Mouse (Mus musculus) C2C12 (cell line): ENCODE results near the gene Ntf5. TPM values are rescaled to one million over a fixed set of nuclear protein-coding genes. Genes with fewer than 3 reads are reported as not detected.
"Not testable (repeated sequence)": the region's sequence is repeated elsewhere in the genome, so short reads cannot be mapped to it uniquely, and the experiment has no call there.

Experiments
- H3K27me3 ChIP-seq: one replicate; pipeline ENCODE4 v1.6.1; 2011; ENCODE audit not compliant: control insufficient read depth, insufficient read depth, insufficient read length
- H3K36me3 ChIP-seq: one replicate; pipeline ENCODE4 v1.6.1; 2011; ENCODE audit not compliant: control insufficient read depth, insufficient read depth
- H3K4me3 ChIP-seq: one replicate; pipeline ENCODE4 v1.5.1; 2011; ENCODE audit warnings: mild to moderate bottlenecking, control low read depth; ENCODE audit not compliant: poor library complexity, insufficient read depth, severe bottlenecking
- H3K79me2 ChIP-seq: one replicate; pipeline ENCODE4 v1.6.1; 2011; ENCODE audit not compliant: control insufficient read depth, insufficient read depth
- H3K79me3 ChIP-seq: one replicate; pipeline ENCODE4 v1.6.1; 2011; ENCODE audit warnings: low read depth, control low read depth
- H3ac ChIP-seq: one replicate; pipeline ENCODE3; 2011; ENCODE audit warnings: low read depth; ENCODE audit not compliant: control insufficient read depth, insufficient read length
- CEBPB ChIP-seq: IDR thresholded peaks from one replicate; pipeline ENCODE4 v1.6.1; 2011; ENCODE audit warnings: low read depth, mild to moderate bottlenecking, control low read depth, moderate library complexity
- CTCF ChIP-seq: IDR thresholded peaks from one replicate; pipeline ENCODE4 v1.5.1; 2011; ENCODE audit not compliant: control insufficient read depth, insufficient read depth, insufficient read length
- FOSL1 ChIP-seq: IDR thresholded peaks from one replicate; pipeline ENCODE4 v1.8.0; 2011; ENCODE audit warnings: mild to moderate bottlenecking, low read length; ENCODE audit not compliant: poor library complexity, insufficient read depth, severe bottlenecking
- MAX ChIP-seq: IDR thresholded peaks from one replicate; pipeline ENCODE4 v1.6.1; 2011; ENCODE audit warnings: mild to moderate bottlenecking, control low read depth
- MYOD1 ChIP-seq: IDR thresholded peaks from one replicate; pipeline ENCODE4 v1.6.1; 2011; ENCODE audit warnings: low read depth; ENCODE audit not compliant: control insufficient read depth, insufficient read length
- MYOG ChIP-seq: IDR thresholded peaks from one replicate; pipeline ENCODE4 v1.6.1; 2011; ENCODE audit not compliant: control insufficient read depth, insufficient read length; ENCODE audit errors: extremely low read depth
- USF1 ChIP-seq: IDR thresholded peaks from one replicate; pipeline ENCODE4 v1.6.1; 2011; ENCODE audit warnings: low read depth, mild to moderate bottlenecking, control low read depth, moderate library complexity
- polyA plus RNA-seq: library from polyadenylated mRNA; unstranded; fragments of >200 nt; fragmentation: generic; extraction: Trizol; gene quantifications from one replicate; pipeline ENCODE4 v1.2.1, GENCODE M21; 2012; ENCODE audit warnings: missing spikeins

Gene Ntf5
- polyA plus RNA-seq, 1 experiment: 0.92 TPM

GRCm38 (mm10) chr7:45460377-45460776 lies 46.9 kb downstream of the Ntf5 start:
- peaks cover 49% of the 10 kb centered on the region for H3K79me3 ChIP-seq
- peak overlapping the region; percentile 31 for H3ac ChIP-seq
- no peaks in the 10 kb centered on the region for H3K27me3 ChIP-seq
- peaks cover 62% of the 10 kb centered on the region for H3K36me3 ChIP-seq
- peaks cover 62% of the 10 kb centered on the region for H3K79me2 ChIP-seq
- peak overlapping the region; percentile 32 for H3K4me3 ChIP-seq
- TF ChIP-seq MYOG: no peak
- TF ChIP-seq CEBPB: no peak
- TF ChIP-seq FOSL1: no peak
- TF ChIP-seq CTCF: no peak

- Histone ChIP-seq H3ac (no peak overlapping the region), H3K27me3 (no peaks in the 10 kb centered on the region), H3K79me2 (peaks cover 67% of the 10 kb centered on the region), H3K79me3 (peaks cover 55% of the 10 kb centered on the region), H3K36me3 (peaks cover 68% of the 10 kb centered on the region), H3K4me3 (no peak overlapping the region)
- peak; percentile 86 for TF ChIP-seq MAX
- TF ChIP-seq MYOG: no peak
- TF ChIP-seq CTCF: no peak
- TF ChIP-seq MYOD1: peak; percentile 97
- peak; percentile 67 for TF ChIP-seq FOSL1
These were observed 47.4 kb downstream of the Ntf5 start for GRCm38 (mm10) chr7:45460860-45461314.

- Histone ChIP-seq H3ac (no peak overlapping the region), H3K79me2 (peaks cover 71% of the 10 kb centered on the region), H3K27me3 (no peaks in the 10 kb centered on the region), H3K4me3 (no peak overlapping the region), H3K79me3 (peaks cover 59% of the 10 kb centered on the region), H3K36me3 (peaks cover 68% of the 10 kb centered on the region)
- TF ChIP-seq MYOD1 (peak; percentile 29), MAX (no peak)
These were observed 47.8 kb downstream of the Ntf5 start for GRCm38 (mm10) chr7:45461326-45461725.

- Histone ChIP-seq H3K79me2 (peaks cover 74% of the 10 kb centered on the region), H3K4me3 (no peak overlapping the region), H3K27me3 (no peaks in the 10 kb centered on the region), H3K36me3 (peaks cover 68% of the 10 kb centered on the region), H3K79me3 (peaks cover 62% of the 10 kb centered on the region), H3ac (peak overlapping the region; percentile 42)
- TF ChIP-seq CTCF (no peak), FOSL1 (no peak), CEBPB (no peak), USF1 (no peak), MYOD1 (no peak), MAX (no peak), MYOG (no peak)
These were observed 48.3 kb downstream of the Ntf5 start for GRCm38 (mm10) chr7:45461781-45462180.

GRCm38 (mm10) chr7:45462325-45462724 lies 48.8 kb downstream of the Ntf5 start:
- peaks cover 72% of the 10 kb centered on the region for H3K79me2 ChIP-seq
- H3K27me3 ChIP-seq: no peaks in the 10 kb centered on the region
- peaks cover 65% of the 10 kb centered on the region for H3K36me3 ChIP-seq
- peaks cover 60% of the 10 kb centered on the region for H3K79me3 ChIP-seq
- TF ChIP-seq MAX (no peak), CTCF (no peak), CEBPB (no peak), MYOD1 (no peak), MYOG (no peak), USF1 (no peak), FOSL1 (no peak)
- no peak overlapping the region for H3ac ChIP-seq
- no peak overlapping the region for H3K4me3 ChIP-seq

- Histone ChIP-seq H3K36me3 (peaks cover 59% of the 10 kb centered on the region), H3K79me3 (peaks cover 55% of the 10 kb centered on the region), H3K79me2 (peaks cover 67% of the 10 kb centered on the region)
- not testable (repeated sequence) for H3K4me3 ChIP-seq, H3ac ChIP-seq, H3K27me3 ChIP-seq
These were observed 49.4 kb downstream of the Ntf5 start for GRCm38 (mm10) chr7:45462868-45463267.
